Mouse (Mus musculus) liver, adult 2 months (tissue): Measurements from ENCODE around the gene Fbxo21. TPM values are rescaled to one million over a fixed set of nuclear protein-coding genes. Genes with fewer than 3 reads are reported as not detected.

ENCODE experiments used
- DNase-seq: peaks from one replicate; pipeline ENCODE4 v3.0.0-alpha.2; 2011; ENCODE audit warnings: low read depth, low spot score; ENCODE audit errors: extremely low read depth
- H3K27ac ChIP-seq: fragments of 200-500 bp; replicated peaks from 2 replicates; pipeline ENCODE4 v1.5.1; 2012; ENCODE audit warnings: low read depth, mild to moderate bottlenecking, control low read depth, inconsistent platforms, low read length; ENCODE audit not compliant: insufficient read depth
- H3K27me3 ChIP-seq: fragments of 200-500 bp; 2 replicates; pipeline ENCODE4 v1.6.1; 2012; ENCODE audit warnings: mild to moderate bottlenecking, moderate library complexity, low read length, inconsistent platforms; ENCODE audit not compliant: control insufficient read depth, insufficient read depth
- H3K36me3 ChIP-seq: fragments of 200-500 bp; 2 replicates; pipeline ENCODE4 v1.6.1; 2012; ENCODE audit warnings: low read length, inconsistent platforms; ENCODE audit not compliant: control insufficient read depth, insufficient read depth
- H3K4me1 ChIP-seq: fragments of 200-500 bp; 2 replicates; pipeline ENCODE4 v1.6.1; 2011; ENCODE audit warnings: low read length; ENCODE audit not compliant: control insufficient read depth, insufficient read depth
- H3K4me3 ChIP-seq: fragments of 200-500 bp; 2 replicates; pipeline ENCODE4 v1.5.1; 2011; ENCODE audit warnings: low read depth, mild to moderate bottlenecking, control low read depth, low read length, moderate library complexity; ENCODE audit not compliant: insufficient read depth
- H3K79me2 ChIP-seq: fragments of 200-500 bp; 2 replicates; pipeline ENCODE4 v1.6.1; 2012; ENCODE audit warnings: inconsistent platforms, mild to moderate bottlenecking, low read length, moderate library complexity; ENCODE audit not compliant: control insufficient read depth, insufficient read depth
- H3K9ac ChIP-seq: fragments of 200-500 bp; 2 replicates; pipeline ENCODE4 v1.6.1; 2012; ENCODE audit warnings: low read depth, mild to moderate bottlenecking, control low read depth, inconsistent platforms, low read length
- CTCF ChIP-seq: fragments of 200-500 bp; IDR thresholded peaks from 2 replicates; pipeline ENCODE4 v1.5.1; 2011; ENCODE audit warnings: low read depth, low read length, control low read depth
- POLR2A ChIP-seq: fragments of 200-500 bp; IDR thresholded peaks from 2 replicates; pipeline ENCODE4 v1.6.1; 2011; ENCODE audit warnings: low read length, control low read depth; ENCODE audit not compliant: insufficient read depth; ENCODE audit errors: extremely low read depth
- WGBS: fragments of 180-500 bp; shearing (Covaris S2); methylation state at CpG from one replicate; pipeline ENCODE4 v1.1.7; 2018; 5-methylcytosine and 5-hydroxymethylcytosine counted together
- polyA plus RNA-seq: library from polyadenylated mRNA; depleted of rRNA; stranded (reverse); fragments of >200 nt; gene quantifications from 2 replicates; pipeline ENCODE4 v1.2.3, GENCODE M21; 2012
- total RNA-seq: library from RNA; depleted of rRNA; stranded (reverse); fragments of >200 nt; gene quantifications from 2 replicates; pipeline ENCODE4 v1.2.3, GENCODE M21; 2014

Gene Fbxo21
- total and polyA plus RNA-seq, 2 experiments, result 55.8 to 79.0 TPM

GRCm38 (mm10) chr5:117999061-117999460 lies 22.5 kb downstream of the Fbxo21 start:
- Histone ChIP-seq H3K27me3 (no peaks in the 10 kb centered on the region), H3K79me2 (no peaks in the 10 kb centered on the region), H3K4me3 (no peak overlapping the region), H3K9ac (no peak overlapping the region), H3K36me3 (peaks cover 25% of the 10 kb centered on the region; the same call in 1 of the 2 replicates), H3K4me1 (peaks cover 26% of the 10 kb centered on the region), H3K27ac (no peak overlapping the region)
- no peak for TF ChIP-seq CTCF
- no peak for TF ChIP-seq POLR2A
- WGBS, result 80% methylated on average over 7 of the region's 7 CpGs
- no peak for DNase-seq

- peaks cover 21% of the 10 kb centered on the region; the same call in 1 of the 2 replicates for H3K36me3 ChIP-seq
- TF ChIP-seq POLR2A, result no peak
- TF ChIP-seq CTCF, result no peak
- H3K27me3 ChIP-seq, result no peaks in the 10 kb centered on the region
- 91% methylated on average over 11 of the region's 11 CpGs for WGBS
- peaks cover 23% of the 10 kb centered on the region for H3K4me1 ChIP-seq
- no peak overlapping the region for H3K27ac ChIP-seq
- no peak for DNase-seq
- H3K4me3 ChIP-seq, result no peak overlapping the region
- no peaks in the 10 kb centered on the region for H3K79me2 ChIP-seq
- no peak overlapping the region for H3K9ac ChIP-seq
Observed at GRCm38 (mm10) chr5:117999584-117999983, 23.1 kb downstream of the Fbxo21 start.

GRCm38 (mm10) chr5:118002059-118002458 lies 25.5 kb downstream of the Fbxo21 start:
- H3K4me1 ChIP-seq, result peaks cover 8% of the 10 kb centered on the region
- TF ChIP-seq CTCF (peak; percentile 94), POLR2A (no peak)
- H3K4me3 ChIP-seq, result no peak overlapping the region
- H3K36me3 ChIP-seq, result peaks cover 19% of the 10 kb centered on the region; the same call in 1 of the 2 replicates
- H3K27ac ChIP-seq, result no peak overlapping the region
- 36% methylated on average over 9 of the region's 9 CpGs for WGBS
- no peaks in the 10 kb centered on the region for H3K27me3 ChIP-seq
- H3K9ac ChIP-seq, result no peak overlapping the region
- H3K79me2 ChIP-seq, result no peaks in the 10 kb centered on the region
- no peak for DNase-seq

- H3K9ac ChIP-seq, result no peak overlapping the region
- H3K4me1 ChIP-seq, result no peaks in the 10 kb centered on the region
- H3K79me2 ChIP-seq, result no peaks in the 10 kb centered on the region
- H3K27me3 ChIP-seq, result no peaks in the 10 kb centered on the region
- no peak overlapping the region for H3K4me3 ChIP-seq
- 87% methylated on average over 8 of the region's 8 CpGs for WGBS
- H3K27ac ChIP-seq, result no peak overlapping the region
- H3K36me3 ChIP-seq, result peaks cover 28% of the 10 kb centered on the region; the same call in 1 of the 2 replicates
- peak; percentile 86 for TF ChIP-seq CTCF
- no peak for TF ChIP-seq POLR2A
- no peak for DNase-seq
Observed at GRCm38 (mm10) chr5:118004619-118005018, 28.1 kb downstream of the Fbxo21 start.

- no peak overlapping the region for H3K27ac ChIP-seq
- no peaks in the 10 kb centered on the region for H3K4me1 ChIP-seq
- no peaks in the 10 kb centered on the region for H3K79me2 ChIP-seq
- H3K4me3 ChIP-seq, result no peak overlapping the region
- H3K9ac ChIP-seq, result no peak overlapping the region
- peak; percentile 70 for DNase-seq
- peaks cover 28% of the 10 kb centered on the region; the same call in 1 of the 2 replicates for H3K36me3 ChIP-seq
- no peak for TF ChIP-seq POLR2A
- no peak for TF ChIP-seq CTCF
- H3K27me3 ChIP-seq, result no peaks in the 10 kb centered on the region
- 7% methylated on average over 1 of the region's 1 CpGs for WGBS
Observed at GRCm38 (mm10) chr5:118005728-118006127, 29.2 kb downstream of the Fbxo21 start.

GRCm38 (mm10) chr5:118008344-118008743 lies 31.8 kb downstream of the Fbxo21 start:
- no peaks in the 10 kb centered on the region for H3K79me2 ChIP-seq
- H3K9ac ChIP-seq, result no peak overlapping the region
- TF ChIP-seq CTCF (no peak), POLR2A (no peak)
- no peaks in the 10 kb centered on the region for H3K27me3 ChIP-seq
- H3K27ac ChIP-seq, result no peak overlapping the region
- H3K4me1 ChIP-seq, result no peaks in the 10 kb centered on the region
- 89% methylated on average over 13 of the region's 13 CpGs for WGBS
- H3K36me3 ChIP-seq, result peaks cover 17% of the 10 kb centered on the region; the same call in 1 of the 2 replicates
- H3K4me3 ChIP-seq, result no peak overlapping the region
- no peak for DNase-seq
